Mouse (Mus musculus) ES-Bruce4 (cell line): ENCODE measurements at regions not wholly inside any gene's neighbourhood (a gene's known extent, or its start where the extent isn't known, plus 50 kb on each side); places are given as distances from the start of the nearest gene placed in this dataset.

Experiments
- H3K27ac ChIP-seq: 2 replicates; pipeline ENCODE4 v1.5.1; 2012; ENCODE audit warnings: low read length, inconsistent platforms; ENCODE audit not compliant: insufficient read depth
- H3K27me3 ChIP-seq: 2 replicates; pipeline ENCODE4 v1.6.1; 2012; ENCODE audit warnings: mild to moderate bottlenecking, low read length, inconsistent platforms; ENCODE audit not compliant: control insufficient read depth, poor library complexity, insufficient read depth, severe bottlenecking
- H3K36me3 ChIP-seq: 2 replicates; pipeline ENCODE4 v1.6.1; 2012; ENCODE audit warnings: inconsistent platforms, mild to moderate bottlenecking, low read length, moderate library complexity; ENCODE audit not compliant: control insufficient read depth, poor library complexity, insufficient read depth, severe bottlenecking
- H3K4me1 ChIP-seq: one replicate; pipeline ENCODE4 v1.8.1; 2011; ENCODE audit warnings: low read length; ENCODE audit not compliant: control insufficient read depth, insufficient read depth
- H3K4me3 ChIP-seq: 2 replicates; pipeline ENCODE4 v1.5.1; 2011; ENCODE audit warnings: low read depth, mild to moderate bottlenecking, low read length
- H3K9ac ChIP-seq: 2 replicates; pipeline ENCODE4 v1.6.1; 2012; ENCODE audit warnings: low read depth, mild to moderate bottlenecking, inconsistent platforms; ENCODE audit not compliant: poor library complexity, severe bottlenecking
- H3K9me3 ChIP-seq: replicated peaks from 2 replicates; pipeline ENCODE4 v1.6.1; 2012; ENCODE audit warnings: mild to moderate bottlenecking, low read length, inconsistent platforms; ENCODE audit not compliant: control insufficient read depth, poor library complexity, insufficient read depth, severe bottlenecking
- CTCF ChIP-seq: IDR thresholded peaks from one replicate; pipeline ENCODE4 v1.8.1; 2011; ENCODE audit warnings: low read depth, low read length
- EP300 ChIP-seq: IDR thresholded peaks from 2 replicates; pipeline ENCODE4 v1.6.1; 2011; ENCODE audit warnings: low read depth, low read length; ENCODE audit not compliant: insufficient read depth
- POLR2A ChIP-seq: IDR thresholded peaks from one replicate; pipeline ENCODE4 v1.8.1; 2011; ENCODE audit warnings: low read length; ENCODE audit not compliant: insufficient read depth

GRCm38 (mm10) chr2:9564487-9565043 is 316.5 kb upstream of the 4930412O13Rik start:
- H3K27ac ChIP-seq, result no peak overlapping the region
- no peaks in the 10 kb centered on the region for H3K36me3 ChIP-seq
- no peaks in the 10 kb centered on the region for H3K9me3 ChIP-seq
- no peak overlapping the region for H3K4me3 ChIP-seq
- no peak overlapping the region for H3K9ac ChIP-seq
- no peaks in the 10 kb centered on the region for H3K4me1 ChIP-seq
- TF ChIP-seq POLR2A (no peak), CTCF (no peak), EP300 (no peak)
- no peaks in the 10 kb centered on the region for H3K27me3 ChIP-seq

GRCm38 (mm10) chr2:9569220-9569619 is 311.8 kb upstream of the 4930412O13Rik start:
- no peaks in the 10 kb centered on the region for H3K36me3 ChIP-seq
- no peak overlapping the region for H3K27ac ChIP-seq
- no peak overlapping the region for H3K9ac ChIP-seq
- TF ChIP-seq POLR2A, result no peak
- no peak for TF ChIP-seq EP300
- TF ChIP-seq CTCF, result no peak
- H3K27me3 ChIP-seq, result no peaks in the 10 kb centered on the region
- H3K4me1 ChIP-seq, result no peaks in the 10 kb centered on the region
- no peak overlapping the region for H3K4me3 ChIP-seq
- H3K9me3 ChIP-seq, result no peaks in the 10 kb centered on the region

GRCm38 (mm10) chr2:9574196-9574595 is 306.9 kb upstream of the 4930412O13Rik start:
- Histone ChIP-seq H3K36me3 (no peaks in the 10 kb centered on the region), H3K4me3 (no peak overlapping the region), H3K9me3 (no peaks in the 10 kb centered on the region), H3K27me3 (no peaks in the 10 kb centered on the region), H3K4me1 (no peaks in the 10 kb centered on the region), H3K9ac (no peak overlapping the region), H3K27ac (no peak overlapping the region)
- TF ChIP-seq EP300 (no peak), CTCF (no peak), POLR2A (no peak)

- Histone ChIP-seq H3K4me1 (no peaks in the 10 kb centered on the region), H3K36me3 (no peaks in the 10 kb centered on the region), H3K9me3 (no peaks in the 10 kb centered on the region), H3K27me3 (no peaks in the 10 kb centered on the region), H3K4me3 (no peak overlapping the region), H3K9ac (no peak overlapping the region), H3K27ac (no peak overlapping the region)
- no peak for TF ChIP-seq POLR2A
- no peak for TF ChIP-seq EP300
These were observed 306.4 kb upstream of the 4930412O13Rik start for GRCm38 (mm10) chr2:9574651-9575050.

- Histone ChIP-seq H3K4me1 (no peaks in the 10 kb centered on the region), H3K4me3 (no peak overlapping the region)
These were observed 303.2 kb upstream of the 4930412O13Rik start for GRCm38 (mm10) chr2:9577868-9578267.

GRCm38 (mm10) chr2:9587389-9587788 is 293.7 kb upstream of the 4930412O13Rik start:
- no peaks in the 10 kb centered on the region for H3K4me1 ChIP-seq
- H3K36me3 ChIP-seq, result no peaks in the 10 kb centered on the region
- no peak overlapping the region for H3K9ac ChIP-seq
- 0 out of 2 replicates have a peak, but pooled peaks cover 3% of the 10 kb centered on the region for H3K9me3 ChIP-seq
- H3K27ac ChIP-seq, result no peak overlapping the region
- TF ChIP-seq POLR2A (no peak), EP300 (no peak), CTCF (no peak)
- H3K4me3 ChIP-seq, result no peak overlapping the region
- H3K27me3 ChIP-seq, result no peaks in the 10 kb centered on the region

More at GRCm38 (mm10) chr2:9577868-9578267, 303.2 kb upstream of the 4930412O13Rik start:
- no peaks in the 10 kb centered on the region for H3K27me3 ChIP-seq
- no peaks in the 10 kb centered on the region for H3K9me3 ChIP-seq
- no peak overlapping the region for H3K9ac ChIP-seq
- no peak overlapping the region for H3K27ac ChIP-seq
- H3K36me3 ChIP-seq, result no peaks in the 10 kb centered on the region
- no peak for TF ChIP-seq POLR2A
- no peak for TF ChIP-seq EP300
- no peak for TF ChIP-seq CTCF
